Mouse (Mus musculus) midbrain, postnatal 0 days (tissue): ENCODE measurements around the gene Krtap28-10. TPM values are rescaled to one million over a fixed set of nuclear protein-coding genes. Genes with fewer than 3 reads are reported as not detected.

Experiments used
- ATAC-seq: fragments of 200-750 bp; cut with Nextera tagmentation; 2 replicates; pipeline ENCODE4 v1.8.0; 2017; ENCODE audit warnings: moderate number of reproducible peaks, mild to moderate bottlenecking, moderate TSS enrichment, moderate library complexity; ENCODE audit not compliant: low FRiP score
- DNase-seq: peaks from one replicate; pipeline ENCODE4 v3.0.0-alpha.2; 2015; ENCODE audit warnings: low spot score
- H3K27ac ChIP-seq: fragments of 300-500 bp; sonication (generic); 2 replicates; pipeline ENCODE4 v1.5.1; 2014; ENCODE audit warnings: low read depth, mild to moderate bottlenecking, low read length, mixed read lengths
- H3K27me3 ChIP-seq: fragments of 300-500 bp; sonication (generic); 2 replicates; pipeline ENCODE4 v1.6.1; 2014; ENCODE audit warnings: low read length, control low read depth, mixed read lengths; ENCODE audit not compliant: insufficient read depth
- H3K36me3 ChIP-seq: fragments of 300-500 bp; sonication (generic); 2 replicates; pipeline ENCODE4 v1.6.1; 2014; ENCODE audit warnings: low read length, control low read depth, mixed read lengths; ENCODE audit not compliant: insufficient read depth
- H3K4me1 ChIP-seq: fragments of 300-500 bp; sonication (generic); 2 replicates; pipeline ENCODE4 v1.6.1; 2014; ENCODE audit warnings: mild to moderate bottlenecking, control low read depth, antibody characterized with exemption, low read length, mixed read lengths; ENCODE audit not compliant: insufficient read depth
- H3K4me2 ChIP-seq: fragments of 300-500 bp; sonication (generic); 2 replicates; pipeline ENCODE4 v1.6.1; 2014; ENCODE audit warnings: low read depth, mild to moderate bottlenecking, low read length, mixed read lengths; ENCODE audit not compliant: poor library complexity, severe bottlenecking
- H3K4me3 ChIP-seq: fragments of 300-500 bp; sonication (generic); 2 replicates; pipeline ENCODE4 v1.5.1; 2014; ENCODE audit warnings: low read depth, mild to moderate bottlenecking, low read length, moderate library complexity
- H3K9ac ChIP-seq: fragments of 300-500 bp; sonication (generic); replicated peaks from 2 replicates; pipeline ENCODE4 v1.6.1; 2014; ENCODE audit warnings: mild to moderate bottlenecking, low read length, moderate library complexity, mixed read lengths; ENCODE audit not compliant: poor library complexity, severe bottlenecking
- H3K9me3 ChIP-seq: fragments of 300-500 bp; sonication (generic); 2 replicates; pipeline ENCODE4 v1.6.1; 2016; ENCODE audit warnings: low read length, control low read depth
- CTCF ChIP-seq: IDR thresholded peaks from 2 replicates; pipeline ENCODE4 v1.5.1; 2016; ENCODE audit warnings: antibody characterized with exemption, mild to moderate bottlenecking
- WGBS: fragments of 180-500 bp; shearing (Covaris S2); extraction: QIAGEN DNeasy Blood & Tissue Kit; methylation state at CpG from one replicate; pipeline ENCODE4 v1.1.7; 2014; 5-methylcytosine and 5-hydroxymethylcytosine counted together
- polyA plus RNA-seq: library from polyadenylated mRNA; unstranded; fragments of >200 nt; fragmentation: Nextera tagmentation; extraction: Ambion mirVana; gene quantifications from 2 replicates; pipeline ENCODE4 v1.2.1, GENCODE M21; 2015
- total RNA-seq: library from RNA; depleted of rRNA; stranded (reverse); fragments of >200 nt; gene quantifications from 2 replicates; pipeline ENCODE4 v1.2.3, GENCODE M21; 2014

Krtap28-10 gene
- total and polyA plus RNA-seq, 2 experiments from 2014 or later = not detected

DNA sequence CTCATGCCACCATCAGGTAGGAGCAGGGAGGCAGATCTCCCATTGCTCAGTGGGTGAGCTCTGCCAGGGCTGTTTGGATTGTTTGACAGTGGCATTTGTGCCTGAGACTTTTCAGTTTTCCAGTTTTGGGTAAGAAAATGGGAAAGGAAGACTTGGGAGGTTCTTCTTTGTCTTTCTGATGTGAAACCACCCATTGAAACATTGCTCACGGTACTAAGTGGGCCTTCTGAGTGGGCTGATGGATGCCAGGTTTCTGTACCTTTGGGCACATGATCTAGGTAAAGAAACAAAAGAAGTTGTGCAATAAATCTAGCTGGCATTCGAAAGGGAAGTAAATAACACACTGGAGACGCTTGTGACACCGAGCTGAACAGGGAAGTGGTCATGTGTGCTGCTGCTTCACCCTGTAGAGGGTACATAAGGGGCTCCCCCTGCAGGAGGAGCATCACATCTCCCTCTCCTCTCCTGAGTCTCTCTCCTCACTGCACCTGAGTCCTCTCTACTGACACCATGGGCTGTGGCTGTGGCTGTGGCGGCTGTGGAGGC is 2.7 kb upstream of the Krtap28-10 start, which contains the start of gene Gm47969:
Gene Gm47969 (plus strand): TSS at position 51 of the 546 bp plus-strand sequence.
- WGBS = 92% methylated on average over 5 of the region's 5 CpGs
- no peak for DNase-seq
- Histone ChIP-seq H3K4me2 (no peak within 1 kb of the TSS), H3K4me3 (no peak within 1 kb of the TSS), H3K27me3 (no peaks in the 10 kb centered on the region), H3K9ac (no peak within 1 kb of the TSS), H3K9me3 (no peaks in the 10 kb centered on the region), H3K27ac (no peak within 1 kb of the TSS), H3K36me3 (no peaks in the 10 kb centered on the region), H3K4me1 (no peaks in the 10 kb centered on the region)
- TF ChIP-seq CTCF = no peak
- ATAC-seq = no peak

DNA sequence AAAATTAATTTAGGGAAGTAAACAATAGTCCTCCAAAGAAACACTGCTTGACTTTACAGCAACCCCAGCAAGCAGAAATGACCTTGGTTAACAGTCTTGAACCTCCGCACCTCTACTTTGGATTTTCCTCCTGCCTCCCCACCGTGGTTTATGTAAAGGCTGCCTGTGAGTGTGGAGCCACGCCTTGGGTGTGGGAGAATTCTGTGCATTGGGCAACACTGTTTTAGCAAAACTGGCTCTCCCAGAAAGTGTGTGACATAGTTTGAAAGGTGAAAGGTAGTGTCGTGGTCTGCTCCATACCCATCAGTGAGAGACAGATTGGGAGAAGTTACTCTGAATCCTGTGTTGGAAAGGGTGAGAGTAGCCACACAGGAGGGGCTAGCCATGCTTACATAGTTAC is 3.2 kb downstream of the Krtap28-10 start:
- WGBS = 83% methylated on average over 4 of the region's 4 CpGs

DNA sequence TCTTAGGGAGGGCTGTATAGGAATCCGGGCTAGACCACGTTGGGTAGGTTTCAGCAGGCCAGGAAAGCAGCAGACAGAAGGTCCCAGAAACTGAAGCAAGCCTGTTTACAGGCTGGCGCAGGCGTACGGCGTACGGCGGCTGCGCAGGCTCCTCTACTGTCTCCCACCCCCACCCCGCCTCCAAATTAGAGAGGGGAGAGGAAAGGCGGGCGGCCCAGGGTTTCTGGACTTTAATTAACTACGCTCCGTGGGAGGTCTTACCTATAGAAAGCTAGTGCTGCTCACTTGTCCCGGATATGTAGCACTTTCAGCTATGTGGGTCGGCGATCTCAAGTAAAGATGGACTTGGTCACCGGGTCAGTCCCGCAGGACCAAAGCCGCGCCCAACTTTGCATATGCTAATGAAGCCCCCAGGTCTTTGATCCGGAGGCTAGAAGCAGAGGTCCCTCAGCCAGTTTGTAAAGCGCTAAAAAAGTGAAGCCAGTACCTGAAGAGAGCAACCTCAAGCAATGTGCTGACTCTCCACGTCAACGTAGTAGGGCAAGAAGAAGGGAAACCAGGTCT is 4.1 kb downstream of the Krtap28-10 start, which contains the start of gene Slc19a3:
Gene Slc19a3 (minus strand): TSS at position 340 of the 564 bp plus-strand sequence.
- WGBS = under 1% methylated on average over 25 of the region's 25 CpGs
- Histone ChIP-seq H3K36me3 (no peaks in the 10 kb centered on the region), H3K27ac (0 out of 2 replicates have a peak within 1 kb of the TSS, but pooled peaks have one; percentile 26), H3K4me1 (no peaks in the 10 kb centered on the region), H3K4me2 (peak within 1 kb of the TSS; percentile 59), H3K9me3 (no peaks in the 10 kb centered on the region), H3K9ac (peak within 1 kb of the TSS; percentile 44), H3K27me3 (no peaks in the 10 kb centered on the region), H3K4me3 (peak within 1 kb of the TSS; percentile 39)
- DNase-seq (peak; percentile 72), ATAC-seq (peak; percentile 92)
- no peak for TF ChIP-seq CTCF

More for the DNA sequence above, 3.2 kb downstream of the Krtap28-10 start:
- TF ChIP-seq CTCF = no peak
- Histone ChIP-seq H3K4me3 (no peak overlapping the region), H3K4me1 (no peaks in the 10 kb centered on the region), H3K9me3 (no peaks in the 10 kb centered on the region), H3K27me3 (no peaks in the 10 kb centered on the region), H3K9ac (no peak overlapping the region), H3K36me3 (no peaks in the 10 kb centered on the region), H3K27ac (no peak overlapping the region), H3K4me2 (no peak overlapping the region)
- ATAC-seq (no peak), DNase-seq (no peak)

DNA sequence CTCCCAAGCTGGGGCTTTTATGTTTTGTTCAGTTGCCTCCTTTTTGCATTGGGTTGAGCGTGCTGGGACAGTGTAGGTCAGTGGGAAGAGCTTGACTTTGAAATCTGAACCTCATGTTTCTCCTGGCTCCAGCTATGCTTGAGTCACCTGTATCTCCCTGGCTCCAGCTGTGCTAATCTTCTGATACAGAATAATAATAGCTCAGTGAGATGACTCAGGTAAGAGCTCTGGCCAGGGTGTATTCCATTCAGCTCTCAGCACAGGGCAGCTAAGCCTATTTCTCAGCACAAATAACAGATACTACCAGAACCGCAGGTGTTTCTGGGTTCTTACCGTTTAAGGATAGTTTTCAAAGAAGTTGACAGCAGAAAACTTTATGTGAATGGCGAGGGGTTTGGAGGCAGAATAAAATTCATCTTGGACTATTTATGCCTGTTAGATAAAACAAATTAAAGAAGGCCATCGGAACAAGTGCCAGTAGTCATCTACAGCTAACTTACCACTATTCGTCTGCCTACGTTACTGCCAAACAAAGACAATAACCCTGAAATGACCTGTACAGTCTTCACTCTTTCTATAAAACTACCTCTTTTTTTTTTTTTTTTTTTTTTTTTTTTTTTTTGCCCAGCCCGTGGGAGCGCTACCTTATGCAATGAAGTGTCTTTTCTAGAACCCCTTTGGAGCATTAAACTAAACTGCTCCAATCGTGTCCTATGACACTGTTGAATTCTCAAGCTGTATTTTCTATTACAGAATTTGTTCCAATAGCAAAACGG is 5.2 kb downstream of the Krtap28-10 start:
- Histone ChIP-seq H3K27ac (no peak overlapping the region), H3K4me1 (no peaks in the 10 kb centered on the region), H3K36me3 (no peaks in the 10 kb centered on the region), H3K4me3 (no peak overlapping the region; the same call in 1 of the 2 replicates), H3K4me2 (no peak overlapping the region), H3K9ac (no peak overlapping the region), H3K27me3 (no peaks in the 10 kb centered on the region), H3K9me3 (no peaks in the 10 kb centered on the region)
- 70% methylated on average over 11 of the region's 11 CpGs for WGBS
- ATAC-seq = no peak
- no peak for TF ChIP-seq CTCF
- DNase-seq = no peak

DNA sequence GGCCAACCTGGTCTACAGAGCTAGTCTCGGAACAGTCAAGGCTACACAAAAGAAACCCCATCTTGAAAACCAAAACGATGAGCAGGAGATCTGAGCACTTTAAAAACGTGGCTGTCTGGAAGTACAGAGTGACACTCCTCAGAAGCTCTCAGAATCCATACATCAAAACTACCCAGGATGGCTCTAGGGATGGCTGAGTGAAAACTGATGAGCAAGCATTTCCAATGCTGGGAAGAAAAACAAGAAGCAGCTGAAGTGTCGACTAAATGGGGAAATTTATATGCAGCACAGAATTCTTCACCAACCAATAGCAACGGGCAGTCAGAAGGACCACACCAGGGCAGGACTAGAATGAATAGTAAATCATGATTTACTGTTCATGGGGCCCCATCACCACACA is 7.8 kb downstream of the Krtap28-10 start:
- no peak for TF ChIP-seq CTCF
- Histone ChIP-seq H3K4me1 (no peaks in the 10 kb centered on the region), H3K27me3 (no peaks in the 10 kb centered on the region)

DNA sequence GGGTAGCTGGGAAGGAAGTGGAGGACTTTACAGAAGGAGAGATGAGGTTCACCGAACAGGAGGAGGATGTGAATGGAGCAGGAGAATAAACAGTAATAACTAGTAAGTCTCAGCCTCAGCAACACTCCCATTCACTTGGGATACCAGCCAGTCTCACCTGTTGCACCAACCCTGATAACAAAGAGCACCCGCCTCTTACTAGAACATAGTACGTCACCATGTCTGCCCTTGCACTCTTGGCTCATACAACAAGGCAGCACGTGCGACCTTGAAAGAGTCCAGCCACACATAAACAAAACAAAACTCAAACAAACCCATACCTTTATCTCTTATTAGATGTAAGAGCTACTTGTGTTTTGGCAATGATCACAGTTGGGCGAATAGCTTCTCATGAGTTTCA is 9.8 kb downstream of the Krtap28-10 start:
- no peaks in the 10 kb centered on the region for H3K9me3 ChIP-seq

More for the DNA sequence above, 7.8 kb downstream of the Krtap28-10 start:
- Histone ChIP-seq H3K27ac (no peak overlapping the region), H3K4me2 (no peak overlapping the region), H3K9me3 (no peaks in the 10 kb centered on the region), H3K4me3 (no peak overlapping the region), H3K36me3 (no peaks in the 10 kb centered on the region), H3K9ac (no peak overlapping the region)
- no peak for DNase-seq
- ATAC-seq = no peak
- 58% methylated on average over 5 of the region's 5 CpGs for WGBS

More for the DNA sequence above, 9.8 kb downstream of the Krtap28-10 start:
- no peak overlapping the region for H3K27ac ChIP-seq
- 91% methylated on average over 6 of the region's 6 CpGs for WGBS
- no peak overlapping the region for H3K9ac ChIP-seq
- no peaks in the 10 kb centered on the region for H3K27me3 ChIP-seq
- no peak for ATAC-seq
- no peak for TF ChIP-seq CTCF
- H3K4me2 ChIP-seq = no peak overlapping the region
- H3K36me3 ChIP-seq = no peaks in the 10 kb centered on the region
- no peak overlapping the region for H3K4me3 ChIP-seq
- H3K4me1 ChIP-seq = no peaks in the 10 kb centered on the region
- no peak for DNase-seq
